Mouse (Mus musculus): ENCODE measurements around the gene Paxip1. TPM values are rescaled to one million over a fixed set of nuclear protein-coding genes. Genes with fewer than 3 reads are reported as not detected.
A peak's percentile ranks its signal among the peaks of the same experiment; 100 is the strongest.

Gene Paxip1
- total RNA-seq, 1 experiment: 49.3 TPM

DNA sequence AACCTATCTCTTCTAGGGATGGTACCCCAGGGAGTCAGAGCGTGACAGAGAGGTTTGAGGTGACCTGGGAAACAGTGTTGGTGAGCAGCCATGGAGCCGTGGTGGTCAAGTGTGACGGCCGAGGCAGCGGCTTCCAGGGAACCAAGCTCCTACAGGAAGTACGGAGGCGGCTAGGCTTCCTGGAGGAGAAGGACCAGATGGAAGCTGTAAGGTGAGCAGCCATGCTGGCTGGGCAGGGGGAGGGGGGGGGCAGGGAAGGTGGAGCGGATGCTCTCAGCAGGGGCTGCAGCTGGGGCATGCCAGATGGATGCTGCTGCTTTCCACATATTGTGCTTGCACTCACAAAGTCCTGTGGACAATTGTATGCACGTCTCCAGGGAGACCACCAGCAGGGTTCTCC lies 77.1 kb downstream of the Paxip1 start:
- H3K9ac ChIP-seq (ENCODE audit: insufficient read depth, low read depth, low read length, poor library complexity, severe bottlenecking): no peak overlapping the region
- no peak for DNase-seq (ENCODE audit: low read depth, low spot score)
- H3K9me3 ChIP-seq (ENCODE audit: control insufficient read depth, insufficient read depth, low read depth, low read length): no peaks in the 10 kb centered on the region
- in situ Hi-C loops (cut with MboI; ENCODE audit: low sequenced_read_pairs in 2 of 2, unreplicated experiment in 2 of 2): no loop called here
- H3K4me3 ChIP-seq (ENCODE audit: insufficient read depth in 1 of 2, low read depth in 1 of 2, low read length in 2 of 2, poor library complexity in 1 of 2, severe bottlenecking in 1 of 2): no peak overlapping the region
- no peak overlapping the region; the same call in 1 of the 2 replicates for H3K27ac ChIP-seq (ENCODE audit: insufficient read depth, low read depth, low read length, poor library complexity, severe bottlenecking)
- no peak for TF ChIP-seq MAFK (IDR thresholded peaks at IDR 0.05; ENCODE audit: insufficient read depth, low read depth, low read length)
- no peak for TF ChIP-seq ZNF384 (IDR thresholded peaks at IDR 0.05; ENCODE audit: low read depth, low read length)
- no peak for TF ChIP-seq CHD2 (IDR thresholded peaks at IDR 0.05; ENCODE audit: low read depth, low read length)
- TF ChIP-seq ZC3H11A (IDR thresholded peaks at IDR 0.05; ENCODE audit: borderline replicate concordance, low read depth, low read length): no peak
- no peaks in the 10 kb centered on the region for H3K36me3 ChIP-seq (ENCODE audit: control insufficient read depth, insufficient read depth, low read length, poor library complexity, severe bottlenecking)
- H3K4me1 ChIP-seq (ENCODE audit: control insufficient read depth in 2 of 2, insufficient read depth in 2 of 2, low read length in 2 of 2, poor library complexity in 1 of 2): peaks cover 0 to 6% of the 10 kb centered on the region in 2 experiments; a peak in 1 of 4 replicates

DNA sequence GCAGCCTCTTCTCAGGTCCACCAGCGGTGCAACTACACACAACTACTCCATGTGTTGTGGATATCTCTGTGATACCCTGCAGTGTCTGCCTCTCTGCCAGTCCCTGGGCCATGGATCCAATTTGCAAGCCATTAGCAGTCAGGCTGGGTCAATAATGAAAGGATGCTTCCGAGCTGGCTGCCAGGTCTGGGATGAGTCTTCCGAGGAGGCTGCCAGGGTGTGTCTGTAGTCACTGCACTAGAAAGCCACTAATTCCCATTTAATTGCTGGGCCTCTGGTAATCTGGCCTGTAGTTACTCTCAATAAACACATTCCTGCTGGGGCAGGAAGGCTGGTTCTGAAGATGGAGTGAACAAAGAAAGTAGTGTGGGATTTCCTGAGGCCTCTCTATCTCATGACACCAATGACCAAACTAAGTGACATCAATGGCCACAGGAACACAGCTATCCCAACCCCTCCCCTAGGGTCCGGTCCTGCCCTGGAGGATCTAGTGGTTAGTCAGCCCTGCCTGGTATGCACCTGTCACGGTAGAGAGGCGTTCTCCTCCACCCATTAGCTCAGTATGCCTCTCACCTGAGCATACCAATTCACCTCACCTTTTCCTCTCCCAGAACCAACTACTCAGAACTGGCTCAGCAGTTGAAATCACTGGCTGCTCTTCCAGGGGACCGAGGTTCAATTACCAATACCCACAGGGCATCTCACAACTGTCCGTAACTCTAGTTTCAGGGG lies 79.9 kb downstream of the Paxip1 start:
- H3K4me3 ChIP-seq (ENCODE audit: insufficient read depth in 1 of 2, low read depth in 1 of 2, low read length in 2 of 2, poor library complexity in 1 of 2, severe bottlenecking in 1 of 2): no peak overlapping the region
- H3K36me3 ChIP-seq (ENCODE audit: control insufficient read depth, insufficient read depth, low read length, poor library complexity, severe bottlenecking): no peaks in the 10 kb centered on the region
- DNase-seq (ENCODE audit: low read depth, low spot score): no peak
- H3K27ac ChIP-seq (ENCODE audit: insufficient read depth, low read depth, low read length, poor library complexity, severe bottlenecking): no peak overlapping the region
- no peak overlapping the region for H3K9ac ChIP-seq (ENCODE audit: insufficient read depth, low read depth, low read length, poor library complexity, severe bottlenecking)
- H3K4me1 ChIP-seq (ENCODE audit: control insufficient read depth in 2 of 2, insufficient read depth in 2 of 2, low read length in 2 of 2, poor library complexity in 1 of 2): peaks cover 0 to 6% of the 10 kb centered on the region in 2 experiments; a peak in 1 of 4 replicates
- no peak for TF ChIP-seq ZNF384 (IDR thresholded peaks at IDR 0.05; ENCODE audit: low read depth, low read length)
- TF ChIP-seq ZC3H11A (IDR thresholded peaks at IDR 0.05; ENCODE audit: borderline replicate concordance, low read depth, low read length): no peak
- TF ChIP-seq HCFC1 (IDR thresholded peaks at IDR 0.05; ENCODE audit: borderline replicate concordance, insufficient read depth, low read length): no peak
- TF ChIP-seq CHD2 (IDR thresholded peaks at IDR 0.05; ENCODE audit: low read depth, low read length): no peak
- no peak for TF ChIP-seq MAFK (IDR thresholded peaks at IDR 0.05; ENCODE audit: insufficient read depth, low read depth, low read length)
- no peaks in the 10 kb centered on the region for H3K9me3 ChIP-seq (ENCODE audit: control insufficient read depth, insufficient read depth, low read depth, low read length)
- in situ Hi-C loops (cut with MboI; ENCODE audit: low sequenced_read_pairs in 2 of 2, unreplicated experiment in 2 of 2): no loop called here

DNA sequence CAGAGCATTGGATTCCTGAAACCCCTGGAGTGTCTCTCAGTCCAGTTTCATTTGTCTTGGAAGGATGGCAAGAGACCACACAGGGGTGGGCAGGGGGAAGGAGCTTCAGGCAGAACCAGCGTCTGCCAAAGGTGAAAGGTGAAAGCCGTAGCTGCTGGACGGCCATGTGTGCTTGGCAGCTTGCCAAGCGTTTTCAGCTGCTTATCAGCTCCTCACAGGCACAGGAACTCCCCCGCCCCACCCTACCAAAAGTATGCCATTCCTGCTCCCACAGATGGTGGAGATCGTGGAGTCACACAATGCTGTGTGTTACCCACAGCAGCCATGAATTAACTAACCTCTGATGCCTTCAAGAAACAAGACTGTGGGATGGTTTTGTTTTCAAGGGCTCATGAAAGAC lies 83.3 kb downstream of the Paxip1 start:
- no peaks in the 10 kb centered on the region for H3K36me3 ChIP-seq (ENCODE audit: control insufficient read depth, insufficient read depth, low read length, poor library complexity, severe bottlenecking)
- no peak overlapping the region for H3K9ac ChIP-seq (ENCODE audit: insufficient read depth, low read depth, low read length, poor library complexity, severe bottlenecking)
- peak; percentile 8 for DNase-seq (ENCODE audit: low read depth, low spot score)
- H3K27ac ChIP-seq (ENCODE audit: insufficient read depth, low read depth, low read length, poor library complexity, severe bottlenecking): no peak overlapping the region
- H3K9me3 ChIP-seq (ENCODE audit: control insufficient read depth, insufficient read depth, low read depth, low read length): no peaks in the 10 kb centered on the region
- H3K4me3 ChIP-seq (ENCODE audit: insufficient read depth in 1 of 2, low read depth in 1 of 2, low read length in 2 of 2, poor library complexity in 1 of 2, severe bottlenecking in 1 of 2): no peak overlapping the region
- H3K4me1 ChIP-seq (ENCODE audit: control insufficient read depth in 2 of 2, insufficient read depth in 2 of 2, low read length in 2 of 2, poor library complexity in 1 of 2): 0 out of 4 replicates have a peak, but pooled peaks cover 0 to 2% of the 10 kb centered on the region in 2 experiments
- no peak for TF ChIP-seq MAFK (IDR thresholded peaks at IDR 0.05; ENCODE audit: insufficient read depth, low read depth, low read length)
- TF ChIP-seq CHD2 (IDR thresholded peaks at IDR 0.05; ENCODE audit: low read depth, low read length): no peak
- TF ChIP-seq HCFC1 (IDR thresholded peaks at IDR 0.05; ENCODE audit: borderline replicate concordance, insufficient read depth, low read length): no peak
- TF ChIP-seq ZC3H11A (IDR thresholded peaks at IDR 0.05; ENCODE audit: borderline replicate concordance, low read depth, low read length): no peak
- no peak for TF ChIP-seq ZNF384 (IDR thresholded peaks at IDR 0.05; ENCODE audit: low read depth, low read length)
- in situ Hi-C loops (cut with MboI; ENCODE audit: low sequenced_read_pairs in 2 of 2, unreplicated experiment in 2 of 2): no loop called here

DNA sequence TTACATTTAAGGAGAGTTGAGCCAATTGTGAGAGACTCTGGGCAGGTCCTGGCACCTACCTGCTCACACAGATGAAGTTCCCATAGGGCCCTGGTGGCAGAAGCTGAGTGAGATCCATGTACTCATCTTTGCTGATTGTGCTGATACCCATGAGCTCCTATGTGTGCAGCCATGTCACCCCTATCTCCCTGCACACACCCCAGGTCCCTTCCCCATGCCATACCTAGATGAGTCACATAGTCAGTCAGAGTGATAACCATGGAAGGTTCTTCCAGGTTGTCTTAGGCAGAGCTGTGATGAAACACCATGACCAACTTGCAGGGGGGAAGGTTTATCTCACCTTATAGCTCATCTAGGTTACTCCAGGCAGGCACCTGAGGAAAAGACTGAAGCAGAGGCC lies 84.2 kb downstream of the Paxip1 start:
- TF ChIP-seq ZNF384 (IDR thresholded peaks at IDR 0.05; ENCODE audit: low read depth, low read length) (no peak), CHD2 (IDR thresholded peaks at IDR 0.05; ENCODE audit: low read depth, low read length) (no peak), HCFC1 (IDR thresholded peaks at IDR 0.05; ENCODE audit: borderline replicate concordance, insufficient read depth, low read length) (no peak), MAFK (IDR thresholded peaks at IDR 0.05; ENCODE audit: insufficient read depth, low read depth, low read length) (no peak), ZC3H11A (IDR thresholded peaks at IDR 0.05; ENCODE audit: borderline replicate concordance, low read depth, low read length) (no peak)
- Histone ChIP-seq H3K4me3 (ENCODE audit: insufficient read depth in 1 of 2, low read depth in 1 of 2, low read length in 2 of 2, poor library complexity in 1 of 2, severe bottlenecking in 1 of 2) (no peak overlapping the region), H3K36me3 (ENCODE audit: control insufficient read depth, insufficient read depth, low read length, poor library complexity, severe bottlenecking) (no peaks in the 10 kb centered on the region), H3K27ac (ENCODE audit: insufficient read depth, low read depth, low read length, poor library complexity, severe bottlenecking) (no peak overlapping the region), H3K9me3 (ENCODE audit: control insufficient read depth, insufficient read depth, low read depth, low read length) (no peaks in the 10 kb centered on the region), H3K9ac (ENCODE audit: insufficient read depth, low read depth, low read length, poor library complexity, severe bottlenecking) (no peak overlapping the region), H3K4me1 (ENCODE audit: control insufficient read depth in 2 of 2, insufficient read depth in 2 of 2, low read length in 2 of 2, poor library complexity in 1 of 2) (0 out of 4 replicates have a peak, but pooled peaks cover 0 to 2% of the 10 kb centered on the region in 2 experiments)
- no peak for DNase-seq (ENCODE audit: low read depth, low spot score)
- in situ Hi-C loops (cut with MboI; ENCODE audit: low sequenced_read_pairs in 2 of 2, unreplicated experiment in 2 of 2): no loop called here

Data from ES-E14 (cell line).